Mouse (Mus musculus): ENCODE measurements around the gene Hist1h4k. TPM values are rescaled to one million over a fixed set of nuclear protein-coding genes. Genes with fewer than 3 reads are reported as not detected.
"Not testable (repeated sequence)": the region's sequence is repeated elsewhere in the genome, so short reads cannot be mapped to it uniquely, and the experiment has no call there.

Hist1h4k gene
- polyA plus RNA-seq, 1 experiment from 2014 or later = not detected

DNA sequence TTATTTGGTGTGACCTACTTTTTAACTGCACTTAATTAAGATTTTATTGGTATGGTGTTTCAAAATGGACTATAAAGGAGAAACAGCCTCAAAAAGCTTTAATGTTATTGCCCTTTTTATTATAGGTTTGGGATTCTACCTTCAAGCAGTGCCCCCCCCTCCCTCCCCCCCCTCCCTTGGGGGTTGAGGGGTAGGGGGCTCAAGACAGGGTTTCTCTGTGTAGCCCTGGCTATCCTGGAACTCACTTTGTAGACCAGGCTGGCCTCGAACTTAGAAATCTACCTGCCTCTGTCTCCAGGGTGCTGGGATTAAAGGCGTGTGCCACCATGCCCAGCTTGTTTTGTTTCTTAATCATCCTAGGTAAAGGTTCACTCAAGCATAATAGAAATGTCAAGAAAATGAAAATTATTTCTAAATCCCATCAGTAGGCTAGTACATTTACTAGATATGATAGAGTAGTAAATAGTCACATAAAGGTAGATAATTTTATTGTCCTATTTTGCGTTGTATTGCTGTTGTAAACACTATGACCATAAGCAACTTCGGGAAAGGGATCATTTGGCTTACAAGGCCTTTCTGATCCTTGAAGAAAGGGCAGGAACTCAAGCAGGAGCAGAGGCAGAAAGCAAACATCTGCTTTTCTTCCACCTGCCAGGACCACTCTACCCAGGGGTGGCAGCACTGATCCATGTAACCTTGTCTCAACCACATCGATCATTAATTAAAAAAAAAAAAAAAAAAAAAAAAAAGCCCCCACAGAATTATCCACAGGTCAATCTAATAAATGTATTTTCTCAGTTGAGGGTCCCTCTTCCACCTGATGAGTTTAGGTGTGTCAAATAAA, 27.1 kb downstream of the Hist1h4k start:
- WGBS = 22% methylated on average over 5 of the region's 5 CpGs
- Histone ChIP-seq H3K36me3 (ENCODE audit: control insufficient read depth, insufficient read depth, low read length) (no peaks in the 10 kb centered on the region), H3K27me3 (ENCODE audit: control insufficient read depth, insufficient read depth, low read length) (no peaks in the 10 kb centered on the region), H3K9me3 (ENCODE audit: control insufficient read depth, low read length) (no peaks in the 10 kb centered on the region), H3K4me2 (ENCODE audit: low read length) (peak overlapping the region; percentile 64; the same call in 1 of the 2 replicates), H3K27ac (replicated peaks; ENCODE audit: low read depth, low read length) (no peak overlapping the region), H3K9ac (replicated peaks; ENCODE audit: low read length) (no peak overlapping the region), H3K4me1 (ENCODE audit: control insufficient read depth, insufficient read depth, low read length) (peaks cover 26% of the 10 kb centered on the region), H3K4me3 (replicated peaks; ENCODE audit: low read depth, low read length) (no peak overlapping the region)
- no peak for ATAC-seq (ENCODE audit: low FRiP score, low TSS enrichment)
- no peak for DNase-seq

DNA sequence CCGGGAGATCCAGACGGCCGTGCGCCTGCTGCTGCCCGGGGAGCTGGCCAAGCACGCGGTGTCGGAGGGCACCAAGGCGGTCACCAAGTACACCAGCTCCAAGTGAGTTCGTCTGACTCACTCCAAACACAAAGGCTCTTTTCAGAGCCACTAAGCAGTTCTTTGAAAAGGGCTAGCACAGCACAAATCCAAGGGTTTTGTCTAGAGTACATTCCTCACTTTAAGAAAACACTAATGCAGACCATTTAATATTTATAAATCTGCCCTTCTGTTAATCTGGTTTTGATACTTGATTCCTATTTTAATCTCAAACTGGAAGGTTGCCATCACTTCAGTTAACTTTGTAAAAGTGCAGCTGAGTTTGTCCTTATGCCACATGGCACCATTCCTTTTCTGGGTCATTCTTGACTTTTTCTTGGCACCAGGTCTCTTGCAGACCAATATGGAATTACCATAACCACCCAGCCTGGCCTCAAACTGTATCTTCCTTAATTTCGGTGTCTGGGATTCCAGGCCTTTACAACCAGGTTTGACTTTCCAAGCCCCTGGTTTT, 27.9 kb downstream of the Hist1h4k start:
- H3K27ac ChIP-seq (replicated peaks; ENCODE audit: low read depth, low read length) = peak overlapping the region; percentile 86
- WGBS = 4% methylated on average over 10 of the region's 11 CpGs
- H3K4me2 ChIP-seq (ENCODE audit: low read length) = peak overlapping the region; percentile 64
- no peaks in the 10 kb centered on the region for H3K9me3 ChIP-seq (ENCODE audit: control insufficient read depth, low read length)
- H3K36me3 ChIP-seq (ENCODE audit: control insufficient read depth, insufficient read depth, low read length) = no peaks in the 10 kb centered on the region
- DNase-seq (peak; percentile 44), ATAC-seq (ENCODE audit: low FRiP score, low TSS enrichment) (peak; percentile 34; the same call in 1 of the 2 replicates)
- H3K4me3 ChIP-seq (replicated peaks; ENCODE audit: low read depth, low read length) = peak overlapping the region; percentile 39
- peaks cover 22% of the 10 kb centered on the region for H3K4me1 ChIP-seq (ENCODE audit: control insufficient read depth, insufficient read depth, low read length)
- H3K27me3 ChIP-seq (ENCODE audit: control insufficient read depth, insufficient read depth, low read length) = no peaks in the 10 kb centered on the region
- H3K9ac ChIP-seq (replicated peaks; ENCODE audit: low read length) = peak overlapping the region; percentile 46; the same call in 1 of the 2 replicates

DNA sequence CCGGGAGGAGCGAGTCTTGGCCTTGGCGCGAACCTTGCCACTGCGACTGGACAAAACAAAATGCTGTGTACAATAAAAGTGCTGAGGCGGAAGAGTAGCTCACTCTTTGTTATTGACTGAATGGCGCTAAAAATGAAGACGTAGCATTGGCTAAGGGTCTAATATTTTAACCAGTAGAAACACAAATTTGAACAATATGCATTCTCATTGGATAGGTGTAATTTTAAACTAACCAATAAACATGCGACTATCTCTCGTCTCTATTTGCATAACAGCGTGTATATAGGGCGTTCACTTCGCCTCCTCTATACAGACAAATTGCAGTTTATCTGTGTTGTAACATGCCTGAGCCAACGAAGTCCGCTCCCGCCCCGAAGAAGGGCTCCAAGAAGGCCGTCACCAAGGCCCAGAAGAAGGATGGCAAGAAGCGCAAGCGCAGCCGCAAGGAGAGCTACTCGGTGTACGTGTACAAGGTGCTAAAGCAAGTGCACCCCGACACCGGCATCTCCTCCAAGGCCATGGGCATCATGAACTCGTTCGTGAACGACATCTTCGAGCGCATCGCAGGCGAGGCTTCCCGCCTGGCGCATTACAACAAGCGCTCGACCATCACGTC, 28.4 kb downstream of the Hist1h4k start, which contains the start of gene Hist1h2bm:
Gene Hist1h2bm, plus strand, starts transcription at position 288 of the 616 bp plus-strand sequence.
- WGBS = under 1% methylated on average over 37 of the region's 37 CpGs
- ATAC-seq (ENCODE audit: low FRiP score, low TSS enrichment) (peak; percentile 94), DNase-seq (peak; percentile 93)
- H3K4me1 ChIP-seq (ENCODE audit: control insufficient read depth, insufficient read depth, low read length) = peaks cover 20% of the 10 kb centered on the region
- H3K4me2 ChIP-seq (ENCODE audit: low read length) = peak within 1 kb of the TSS; percentile 64
- peak within 1 kb of the TSS; percentile 39 for H3K4me3 ChIP-seq (replicated peaks; ENCODE audit: low read depth, low read length)
- not testable (repeated sequence) for H3K9me3 ChIP-seq (ENCODE audit: control insufficient read depth, low read length); H3K36me3 ChIP-seq (ENCODE audit: control insufficient read depth, insufficient read depth, low read length); H3K27me3 ChIP-seq (ENCODE audit: control insufficient read depth, insufficient read depth, low read length)
- H3K27ac ChIP-seq (replicated peaks; ENCODE audit: low read depth, low read length) = peak within 1 kb of the TSS; percentile 86
- peak within 1 kb of the TSS; percentile 46; the same call in 1 of the 2 replicates for H3K9ac ChIP-seq (replicated peaks; ENCODE audit: low read length)

DNA sequence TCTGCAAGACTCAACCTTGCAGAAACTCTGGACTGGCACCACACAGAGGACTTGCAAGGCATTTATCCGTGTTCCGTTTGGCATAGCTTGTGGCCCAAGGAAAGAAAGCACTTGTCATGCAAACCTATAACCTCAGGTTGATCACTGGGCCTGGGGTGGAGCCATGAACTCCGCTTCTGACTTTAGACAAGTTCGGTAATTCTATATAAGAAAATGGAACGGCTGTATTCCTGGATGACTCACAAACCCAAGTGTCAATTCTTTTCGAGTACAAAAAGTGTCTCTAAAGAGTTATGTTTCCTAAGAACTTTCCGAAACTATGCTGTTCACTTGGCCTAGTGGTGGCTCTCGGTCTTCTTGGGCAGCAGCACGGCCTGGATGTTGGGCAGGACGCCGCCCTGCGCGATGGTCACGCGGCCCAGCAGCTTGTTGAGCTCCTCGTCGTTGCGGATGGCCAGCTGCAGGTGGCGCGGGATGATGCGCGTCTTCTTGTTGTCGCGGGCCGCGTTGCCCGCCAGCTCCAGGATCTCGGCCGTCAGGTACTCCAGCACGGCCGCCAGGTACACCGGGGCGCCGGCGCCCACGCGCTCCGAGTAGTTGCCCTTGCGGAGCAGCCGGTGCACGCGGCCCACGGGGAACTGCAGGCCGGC, 29.1 kb downstream of the Hist1h4k start:
- peak overlapping the region; percentile 39 for H3K4me3 ChIP-seq (replicated peaks; ENCODE audit: low read depth, low read length)
- H3K27ac ChIP-seq (replicated peaks; ENCODE audit: low read depth, low read length) = peak overlapping the region; percentile 72; the same call in 1 of the 2 replicates
- peak; percentile 17 for DNase-seq
- peak overlapping the region; percentile 64 for H3K4me2 ChIP-seq (ENCODE audit: low read length)
- H3K27me3 ChIP-seq (ENCODE audit: control insufficient read depth, insufficient read depth, low read length); ATAC-seq (ENCODE audit: low FRiP score, low TSS enrichment); H3K36me3 ChIP-seq (ENCODE audit: control insufficient read depth, insufficient read depth, low read length); H3K9me3 ChIP-seq (ENCODE audit: control insufficient read depth, low read length); H3K9ac ChIP-seq (replicated peaks; ENCODE audit: low read length): not testable (repeated sequence)
- peaks cover 22% of the 10 kb centered on the region for H3K4me1 ChIP-seq (ENCODE audit: control insufficient read depth, insufficient read depth, low read length)
- WGBS = 2% methylated on average over 21 of the region's 44 CpGs

DNA sequence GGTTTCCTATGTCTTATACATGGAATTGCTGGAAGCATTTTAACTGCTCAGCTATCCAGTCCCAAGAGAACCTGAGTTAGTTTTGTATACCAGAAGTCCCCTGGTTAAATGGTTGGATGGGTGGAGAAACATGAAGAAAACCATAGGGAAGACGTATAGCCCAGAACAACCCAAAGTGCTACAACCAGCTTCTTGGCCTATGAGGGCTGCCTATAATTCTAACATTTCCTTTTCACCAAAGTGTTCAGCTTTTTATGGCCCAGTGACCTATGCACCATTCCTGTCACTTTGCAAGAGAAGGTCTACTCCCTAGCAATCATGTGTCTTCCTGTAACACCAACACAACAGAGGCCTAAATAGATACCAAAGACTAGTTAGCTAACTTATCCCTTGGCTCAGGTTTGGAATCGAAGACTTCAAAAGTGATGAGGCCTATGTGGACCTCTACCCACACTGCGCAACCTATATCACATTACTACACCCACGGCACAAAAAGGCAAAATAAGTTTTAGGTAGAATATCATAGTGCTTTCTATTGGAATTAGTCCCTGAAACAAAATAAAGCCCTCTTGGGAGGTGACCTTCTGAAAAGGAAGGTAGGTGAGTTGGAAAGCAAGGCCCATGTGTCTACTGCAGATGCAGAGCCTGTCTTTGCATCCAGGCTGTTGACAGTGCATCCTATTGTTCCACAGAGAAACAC, 31.8 kb downstream of the Hist1h4k start:
- no peaks in the 10 kb centered on the region for H3K27me3 ChIP-seq (ENCODE audit: control insufficient read depth, insufficient read depth, low read length)
- peak overlapping the region; percentile 42 for H3K4me3 ChIP-seq (replicated peaks; ENCODE audit: low read depth, low read length)
- no peaks in the 10 kb centered on the region for H3K36me3 ChIP-seq (ENCODE audit: control insufficient read depth, insufficient read depth, low read length)
- 56% methylated on average over 4 of the region's 4 CpGs for WGBS
- DNase-seq (no peak), ATAC-seq (ENCODE audit: low FRiP score, low TSS enrichment) (no peak)
- peak overlapping the region; percentile 63 for H3K9ac ChIP-seq (replicated peaks; ENCODE audit: low read length)
- H3K27ac ChIP-seq (replicated peaks; ENCODE audit: low read depth, low read length) = no peak overlapping the region
- peak overlapping the region; percentile 89 for H3K4me2 ChIP-seq (ENCODE audit: low read length)
- H3K4me1 ChIP-seq (ENCODE audit: control insufficient read depth, insufficient read depth, low read length) = peaks cover 28% of the 10 kb centered on the region
- H3K9me3 ChIP-seq (ENCODE audit: control insufficient read depth, low read length) = no peaks in the 10 kb centered on the region

DNA sequence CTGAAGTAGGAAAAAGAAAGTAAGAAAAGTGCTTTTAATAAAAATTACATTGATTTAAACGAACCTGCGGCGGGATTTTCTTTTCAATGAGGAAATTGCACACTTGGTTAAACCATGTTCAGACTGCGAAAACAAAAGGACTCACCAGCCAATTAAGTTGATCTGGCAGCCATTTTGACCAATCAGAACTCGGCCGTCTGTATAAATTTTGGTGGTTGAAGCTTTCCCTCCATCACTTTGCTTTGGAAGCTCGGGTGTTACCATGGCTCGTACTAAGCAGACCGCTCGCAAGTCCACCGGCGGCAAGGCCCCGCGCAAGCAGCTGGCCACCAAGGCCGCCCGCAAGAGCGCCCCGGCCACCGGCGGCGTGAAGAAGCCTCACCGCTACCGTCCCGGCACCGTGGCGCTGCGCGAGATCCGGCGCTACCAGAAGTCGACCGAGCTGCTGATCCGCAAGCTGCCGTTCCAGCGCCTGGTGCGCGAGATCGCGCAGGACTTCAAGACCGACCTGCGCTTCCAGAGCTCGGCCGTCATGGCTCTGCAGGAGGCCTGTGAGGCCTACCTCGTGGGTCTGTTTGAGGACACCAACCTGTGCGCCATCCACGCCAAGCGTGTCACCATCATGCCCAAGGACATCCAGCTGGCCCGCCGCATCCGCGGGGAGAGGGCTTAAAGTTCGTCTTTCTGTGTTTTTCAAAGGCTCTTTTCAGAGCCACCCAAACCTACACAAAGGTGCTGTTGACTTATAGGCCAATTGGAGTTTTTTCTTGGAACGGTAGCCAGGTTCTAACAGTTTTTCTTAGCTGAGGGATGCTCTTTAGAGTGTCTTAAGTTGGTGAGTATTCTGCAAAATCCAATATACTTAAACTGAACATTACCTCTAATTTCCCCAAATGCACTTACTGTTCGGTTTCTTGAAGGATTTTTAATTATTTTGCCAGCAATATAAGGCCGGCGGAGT, 32.6 kb downstream of the Hist1h4k start, which contains the start of gene Hist1h3h:
Gene Hist1h3h, plus strand, starts transcription at position 263 of the 961 bp plus-strand sequence.
- peak within 1 kb of the TSS; percentile 82 for H3K27ac ChIP-seq (replicated peaks; ENCODE audit: low read depth, low read length)
- not testable (repeated sequence) for H3K9me3 ChIP-seq (ENCODE audit: control insufficient read depth, low read length)
- WGBS = under 1% methylated on average over 25 of the region's 56 CpGs

DNA sequence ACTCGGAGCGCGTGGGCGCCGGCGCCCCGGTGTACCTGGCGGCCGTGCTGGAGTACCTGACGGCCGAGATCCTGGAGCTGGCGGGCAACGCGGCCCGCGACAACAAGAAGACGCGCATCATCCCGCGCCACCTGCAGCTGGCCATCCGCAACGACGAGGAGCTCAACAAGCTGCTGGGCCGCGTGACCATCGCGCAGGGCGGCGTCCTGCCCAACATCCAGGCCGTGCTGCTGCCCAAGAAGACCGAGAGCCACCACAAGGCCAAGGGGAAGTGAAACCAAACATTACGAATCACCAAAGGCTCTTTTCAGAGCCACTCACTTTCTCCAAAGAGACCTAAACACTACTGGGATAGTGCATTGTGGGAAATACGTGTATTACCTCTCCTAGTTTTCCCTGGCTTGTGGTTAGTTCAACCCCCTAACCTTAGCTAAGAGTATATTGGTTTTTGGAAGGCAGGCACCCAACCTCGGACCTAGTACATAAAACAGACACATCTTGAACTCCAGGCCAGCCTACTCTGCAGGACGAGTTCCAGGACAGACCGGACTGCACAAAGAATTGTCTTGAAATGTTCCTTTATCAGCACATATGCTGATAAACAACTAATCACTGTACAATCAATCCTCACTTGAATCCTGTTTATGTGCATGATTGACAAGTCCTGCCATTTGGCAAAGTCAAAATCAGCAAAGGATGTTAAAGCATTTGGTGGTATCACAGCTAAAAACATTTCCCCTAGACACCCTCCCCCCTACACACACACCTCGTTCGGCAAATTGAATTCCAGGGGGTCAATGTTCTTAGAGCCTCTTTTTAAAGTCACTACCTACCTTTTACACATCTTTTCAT, 33.5 kb downstream of the Hist1h4k start:
- Histone ChIP-seq H3K27ac (replicated peaks; ENCODE audit: low read depth, low read length) (peak overlapping the region; percentile 82), H3K9ac (replicated peaks; ENCODE audit: low read length) (peak overlapping the region; percentile 54), H3K4me3 (replicated peaks; ENCODE audit: low read depth, low read length) (peak overlapping the region; percentile 42), H3K4me2 (ENCODE audit: low read length) (peak overlapping the region; percentile 89), H3K4me1 (ENCODE audit: control insufficient read depth, insufficient read depth, low read length) (peaks cover 24% of the 10 kb centered on the region)
- DNase-seq (peak; percentile 51), ATAC-seq (ENCODE audit: low FRiP score, low TSS enrichment) (peak; percentile 32)
- not testable (repeated sequence) for H3K27me3 ChIP-seq (ENCODE audit: control insufficient read depth, insufficient read depth, low read length); H3K9me3 ChIP-seq (ENCODE audit: control insufficient read depth, low read length); H3K36me3 ChIP-seq (ENCODE audit: control insufficient read depth, insufficient read depth, low read length)
- 0% methylated on average over 9 of the region's 38 CpGs for WGBS

More for the DNA sequence above, 32.6 kb downstream of the Hist1h4k start, which contains the start of gene Hist1h3h:
- H3K4me2 ChIP-seq (ENCODE audit: low read length) = peak within 1 kb of the TSS; percentile 89
- DNase-seq (peak; percentile 93), ATAC-seq (ENCODE audit: low FRiP score, low TSS enrichment) (peak; percentile 60)
- peak within 1 kb of the TSS; percentile 63 for H3K9ac ChIP-seq (replicated peaks; ENCODE audit: low read length)
- not testable (repeated sequence) for H3K27me3 ChIP-seq (ENCODE audit: control insufficient read depth, insufficient read depth, low read length); H3K36me3 ChIP-seq (ENCODE audit: control insufficient read depth, insufficient read depth, low read length)
- peak within 1 kb of the TSS; percentile 42 for H3K4me3 ChIP-seq (replicated peaks; ENCODE audit: low read depth, low read length)
- H3K4me1 ChIP-seq (ENCODE audit: control insufficient read depth, insufficient read depth, low read length) = peaks cover 27% of the 10 kb centered on the region
